Mouse (Mus musculus): ENCODE measurements around the gene Tada2b. TPM values are rescaled to one million over a fixed set of nuclear protein-coding genes. Genes with fewer than 3 reads are reported as not detected.

The Tada2b gene
- polyA plus RNA-seq, 1 experiment from 2014 or later = 1.2 TPM

DNA sequence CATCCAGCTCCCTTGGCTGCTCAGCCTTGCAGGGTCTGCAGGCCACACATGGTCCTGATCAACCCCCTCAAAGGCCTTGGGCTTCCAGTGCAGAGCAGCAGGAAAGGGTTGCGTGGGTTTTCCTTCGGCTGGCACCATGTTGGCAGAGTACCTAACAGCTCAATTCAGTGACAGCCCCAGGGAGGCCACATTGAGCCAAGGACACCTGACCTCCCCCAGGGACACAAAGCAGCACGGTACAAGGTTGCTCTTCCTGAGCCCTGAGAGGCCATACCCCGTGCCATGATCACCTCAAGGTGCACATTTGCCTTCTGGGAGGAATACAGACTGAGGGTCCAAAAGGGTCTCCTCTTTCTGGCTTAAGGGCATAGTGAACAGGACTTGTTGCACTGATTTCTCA is 39.5 kb downstream of the Tada2b start:
- TF ChIP-seq CTCF (IDR thresholded peaks at IDR 0.05; ENCODE audit: low read depth) (no peak), EP300 (IDR thresholded peaks at IDR 0.05; ENCODE audit: low read depth) (no peak)
- H3K27me3 ChIP-seq (ENCODE audit: insufficient read depth, low read length) = peaks cover 3% of the 10 kb centered on the region; the same call in 1 of the 2 replicates
- ATAC-seq (no peak), DNase-seq (no peak)
- no peak overlapping the region for H3K4me2 ChIP-seq (ENCODE audit: low read depth, low read length)
- 51% methylated on average over 4 of the region's 4 CpGs for WGBS (ENCODE audit: insufficient replicate concordance)
- no peaks in the 10 kb centered on the region for H3K4me1 ChIP-seq (ENCODE audit: insufficient read depth)
- no peak overlapping the region for H3K4me3 ChIP-seq (ENCODE audit: low read depth, low read length)
- no peaks in the 10 kb centered on the region for H3K36me3 ChIP-seq (replicated peaks; ENCODE audit: insufficient read depth, low read length)
- H3K9ac ChIP-seq (replicated peaks) = no peak overlapping the region
- no peaks in the 10 kb centered on the region for H3K9me3 ChIP-seq (ENCODE audit: low read length)
- H3K27ac ChIP-seq (ENCODE audit: low read depth) = no peak overlapping the region

GRCm38 (mm10) chr5:36440741-36441140 is 43.3 kb downstream of the Tada2b start:
- Histone ChIP-seq H3K9me3 (ENCODE audit: low read length) (no peaks in the 10 kb centered on the region), H3K9ac (replicated peaks) (no peak overlapping the region), H3K4me3 (ENCODE audit: low read depth, low read length) (no peak overlapping the region), H3K4me2 (ENCODE audit: low read depth, low read length) (no peak overlapping the region), H3K27me3 (ENCODE audit: insufficient read depth, low read length) (peaks cover 3% of the 10 kb centered on the region; the same call in 1 of the 2 replicates), H3K4me1 (ENCODE audit: insufficient read depth) (no peaks in the 10 kb centered on the region), H3K27ac (ENCODE audit: low read depth) (no peak overlapping the region), H3K36me3 (replicated peaks; ENCODE audit: insufficient read depth, low read length) (no peaks in the 10 kb centered on the region)
- DNase-seq (no peak), ATAC-seq (no peak)
- 57% methylated on average over 3 of the region's 3 CpGs for WGBS (ENCODE audit: insufficient replicate concordance)
- TF ChIP-seq CTCF (IDR thresholded peaks at IDR 0.05; ENCODE audit: low read depth) (no peak), EP300 (IDR thresholded peaks at IDR 0.05; ENCODE audit: low read depth) (no peak)

GRCm38 (mm10) chr5:36436858-36437257 is 47.2 kb downstream of the Tada2b start:
- no peaks in the 10 kb centered on the region for H3K9me3 ChIP-seq (ENCODE audit: low read length)
- no peaks in the 10 kb centered on the region for H3K4me1 ChIP-seq (ENCODE audit: insufficient read depth)
- DNase-seq = no peak
- H3K4me2 ChIP-seq (ENCODE audit: low read depth, low read length) = no peak overlapping the region
- no peak overlapping the region for H3K9ac ChIP-seq (replicated peaks)
- no peak overlapping the region for H3K27ac ChIP-seq (ENCODE audit: low read depth)
- no peak for ATAC-seq
- TF ChIP-seq EP300 (IDR thresholded peaks at IDR 0.05; ENCODE audit: low read depth) = no peak
- no peak for TF ChIP-seq CTCF (IDR thresholded peaks at IDR 0.05; ENCODE audit: low read depth)
- no peaks in the 10 kb centered on the region for H3K27me3 ChIP-seq (ENCODE audit: insufficient read depth, low read length)
- no peaks in the 10 kb centered on the region for H3K36me3 ChIP-seq (replicated peaks; ENCODE audit: insufficient read depth, low read length)
- H3K4me3 ChIP-seq (ENCODE audit: low read depth, low read length) = no peak overlapping the region
- WGBS (ENCODE audit: insufficient replicate concordance) = 62% methylated on average over 4 of the region's 4 CpGs

GRCm38 (mm10) chr5:36434398-36434967 is 49.6 kb downstream of the Tada2b start:
- Histone ChIP-seq H3K4me3 (ENCODE audit: low read depth, low read length) (no peak overlapping the region), H3K27me3 (ENCODE audit: insufficient read depth, low read length) (no peaks in the 10 kb centered on the region), H3K4me2 (ENCODE audit: low read depth, low read length) (no peak overlapping the region), H3K36me3 (replicated peaks; ENCODE audit: insufficient read depth, low read length) (no peaks in the 10 kb centered on the region), H3K4me1 (ENCODE audit: insufficient read depth) (no peaks in the 10 kb centered on the region), H3K27ac (ENCODE audit: low read depth) (peak overlapping the region; percentile 62), H3K9me3 (ENCODE audit: low read length) (no peaks in the 10 kb centered on the region), H3K9ac (replicated peaks) (no peak overlapping the region)
- WGBS (ENCODE audit: insufficient replicate concordance) = 69% methylated on average over 9 of the region's 9 CpGs
- ATAC-seq (peak; percentile 21; the same call in 1 of the 2 replicates), DNase-seq (peak; percentile 27)
- TF ChIP-seq EP300 (IDR thresholded peaks at IDR 0.05; ENCODE audit: low read depth) = no peak
- TF ChIP-seq CTCF (IDR thresholded peaks at IDR 0.05; ENCODE audit: low read depth) = no peak

GRCm38 (mm10) chr5:36431711-36432110 is 52.4 kb downstream of the Tada2b start:
- ATAC-seq = no peak
- no peaks in the 10 kb centered on the region for H3K27me3 ChIP-seq (ENCODE audit: insufficient read depth, low read length)
- WGBS (ENCODE audit: insufficient replicate concordance) = 35% methylated on average over 2 of the region's 2 CpGs
- H3K27ac ChIP-seq (ENCODE audit: low read depth) = no peak overlapping the region
- no peaks in the 10 kb centered on the region for H3K9me3 ChIP-seq (ENCODE audit: low read length)
- no peaks in the 10 kb centered on the region for H3K4me1 ChIP-seq (ENCODE audit: insufficient read depth)
- no peak overlapping the region for H3K9ac ChIP-seq (replicated peaks)
- TF ChIP-seq EP300 (IDR thresholded peaks at IDR 0.05; ENCODE audit: low read depth) = no peak
- no peak overlapping the region for H3K4me2 ChIP-seq (ENCODE audit: low read depth, low read length)
- no peak overlapping the region for H3K4me3 ChIP-seq (ENCODE audit: low read depth, low read length)
- no peaks in the 10 kb centered on the region for H3K36me3 ChIP-seq (replicated peaks; ENCODE audit: insufficient read depth, low read length)
- no peak for DNase-seq

- DNase-seq (no peak), ATAC-seq (no peak)
- no peaks in the 10 kb centered on the region for H3K4me1 ChIP-seq (ENCODE audit: insufficient read depth)
- no peak for TF ChIP-seq CTCF (IDR thresholded peaks at IDR 0.05; ENCODE audit: low read depth)
- TF ChIP-seq EP300 (IDR thresholded peaks at IDR 0.05; ENCODE audit: low read depth) = no peak
- H3K27me3 ChIP-seq (ENCODE audit: insufficient read depth, low read length) = no peaks in the 10 kb centered on the region
- H3K4me2 ChIP-seq (ENCODE audit: low read depth, low read length) = no peak overlapping the region
- 65% methylated on average over 3 of the region's 3 CpGs for WGBS (ENCODE audit: insufficient replicate concordance)
- H3K27ac ChIP-seq (ENCODE audit: low read depth) = no peak overlapping the region
- no peaks in the 10 kb centered on the region for H3K9me3 ChIP-seq (ENCODE audit: low read length)
- H3K9ac ChIP-seq (replicated peaks) = no peak overlapping the region
- H3K4me3 ChIP-seq (ENCODE audit: low read depth, low read length) = no peak overlapping the region
- no peaks in the 10 kb centered on the region for H3K36me3 ChIP-seq (replicated peaks; ENCODE audit: insufficient read depth, low read length)
Measured at GRCm38 (mm10) chr5:36429551-36429950, 54.5 kb downstream of the Tada2b start.

DNA sequence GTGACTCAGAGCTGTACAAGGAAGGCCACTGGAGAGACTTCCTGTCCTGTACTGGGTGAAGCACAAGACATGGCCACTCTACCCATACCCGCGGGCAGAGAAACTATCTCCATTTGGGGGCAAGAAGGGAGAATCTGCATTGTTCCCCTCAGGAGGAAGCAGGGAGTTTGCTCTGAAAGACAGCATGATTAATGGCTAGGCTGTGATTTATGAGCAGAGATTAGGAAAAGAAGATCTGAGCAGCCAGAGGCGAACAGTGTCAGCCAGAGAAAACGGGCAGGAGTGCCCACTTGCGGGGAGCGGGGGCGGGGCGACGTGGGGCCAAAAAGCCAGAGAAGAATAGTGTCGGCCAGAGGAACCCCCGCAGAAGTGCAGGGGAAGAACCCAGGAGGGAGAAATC is 56.3 kb downstream of the Tada2b start:
- H3K9ac ChIP-seq (replicated peaks) = no peak overlapping the region
- WGBS (ENCODE audit: insufficient replicate concordance) = 40% methylated on average over 11 of the region's 11 CpGs
- H3K4me2 ChIP-seq (ENCODE audit: low read depth, low read length) = no peak overlapping the region
- no peaks in the 10 kb centered on the region for H3K27me3 ChIP-seq (ENCODE audit: insufficient read depth, low read length)
- no peaks in the 10 kb centered on the region for H3K36me3 ChIP-seq (replicated peaks; ENCODE audit: insufficient read depth, low read length)
- no peak overlapping the region for H3K4me3 ChIP-seq (ENCODE audit: low read depth, low read length)
- DNase-seq (no peak), ATAC-seq (no peak)
- no peaks in the 10 kb centered on the region for H3K9me3 ChIP-seq (ENCODE audit: low read length)
- H3K27ac ChIP-seq (ENCODE audit: low read depth) = no peak overlapping the region
- no peak for TF ChIP-seq EP300 (IDR thresholded peaks at IDR 0.05; ENCODE audit: low read depth)
- no peak for TF ChIP-seq CTCF (IDR thresholded peaks at IDR 0.05; ENCODE audit: low read depth)
- H3K4me1 ChIP-seq (ENCODE audit: insufficient read depth) = no peaks in the 10 kb centered on the region
